Mouse (Mus musculus): ENCODE measurements around the gene Kin.

Gene Kin

DNA sequence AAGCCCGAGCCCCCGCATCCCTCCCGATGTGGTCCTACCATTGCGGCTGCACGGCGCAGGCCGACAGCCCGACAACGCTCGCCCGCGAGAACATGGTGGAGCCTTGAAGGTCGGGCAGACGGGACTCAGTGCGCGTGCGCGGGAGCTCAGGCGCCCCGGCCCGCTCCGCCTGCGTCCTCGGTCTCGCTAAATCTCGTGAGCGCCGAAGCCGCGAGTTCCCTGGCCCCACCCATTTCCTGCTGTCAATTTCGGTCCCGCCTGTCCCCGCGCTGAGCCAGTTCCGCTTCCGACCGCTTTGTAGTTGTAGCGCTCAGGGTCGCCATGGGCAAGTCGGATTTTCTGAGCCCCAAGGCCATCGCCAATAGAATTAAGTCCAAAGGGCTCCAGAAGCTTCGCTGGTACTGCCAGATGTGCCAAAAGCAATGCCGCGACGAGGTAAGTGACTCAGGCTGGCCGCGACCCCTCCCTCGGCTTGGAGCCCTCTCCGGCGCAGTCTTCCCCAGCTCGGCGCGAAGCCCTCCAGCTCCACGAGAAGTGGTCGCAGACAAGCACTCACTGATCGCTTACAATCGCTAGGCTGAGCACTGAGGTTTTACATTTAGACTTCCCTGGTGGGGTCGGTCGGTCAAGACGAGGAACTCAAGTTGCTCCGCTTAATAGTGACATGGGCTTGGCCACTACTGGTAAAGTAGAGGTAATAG lies at the start of gene Kin, which contains the start of gene Atp5c1:
Gene Kin, plus strand, starts transcription at position 284 of the 701 bp plus-strand sequence.
Gene Atp5c1, minus strand, starts transcription at position 201 of the 701 bp plus-strand sequence.
- DNase-seq = peak; percentile 96

DNA sequence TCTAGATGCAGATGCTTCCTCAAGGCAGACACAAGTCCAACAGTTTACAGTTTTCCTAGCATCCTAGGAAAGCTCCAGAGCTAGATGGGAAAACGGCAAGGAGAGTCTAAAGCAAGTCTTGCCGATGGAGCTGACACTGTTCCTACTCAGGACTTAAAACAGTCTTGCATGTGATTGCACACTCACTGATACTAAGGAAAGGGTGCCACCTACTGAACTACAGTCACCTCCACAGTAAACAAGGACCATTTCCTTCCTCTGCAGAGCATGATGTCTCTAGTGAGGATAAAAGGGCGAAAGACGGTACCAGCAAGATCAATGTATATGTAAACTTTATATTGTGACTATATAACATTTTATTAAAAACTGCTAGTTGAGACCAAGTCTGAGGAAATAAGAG lies 46.7 kb upstream of the Kin start:
- no peak for DNase-seq

DNA sequence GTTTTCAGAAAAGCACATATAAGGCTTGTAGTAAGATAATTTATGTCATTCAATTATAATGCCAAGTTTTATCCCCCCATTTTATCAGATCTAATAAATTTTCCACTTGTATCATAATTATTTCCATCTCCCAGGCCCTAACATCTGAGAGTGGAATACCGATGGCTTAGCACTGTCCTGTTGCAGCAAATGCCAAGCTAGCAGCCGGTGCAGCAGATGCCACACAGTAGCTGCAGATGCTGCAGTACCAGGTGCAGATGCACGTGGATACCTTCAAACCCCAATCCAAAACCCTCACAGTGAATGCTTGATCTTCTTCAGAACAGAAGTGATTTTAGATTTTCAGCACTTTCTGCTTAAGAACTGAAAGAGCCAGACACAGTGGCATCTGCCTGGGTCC lies 45.4 kb upstream of the Kin start:
- no peak for DNase-seq

DNA sequence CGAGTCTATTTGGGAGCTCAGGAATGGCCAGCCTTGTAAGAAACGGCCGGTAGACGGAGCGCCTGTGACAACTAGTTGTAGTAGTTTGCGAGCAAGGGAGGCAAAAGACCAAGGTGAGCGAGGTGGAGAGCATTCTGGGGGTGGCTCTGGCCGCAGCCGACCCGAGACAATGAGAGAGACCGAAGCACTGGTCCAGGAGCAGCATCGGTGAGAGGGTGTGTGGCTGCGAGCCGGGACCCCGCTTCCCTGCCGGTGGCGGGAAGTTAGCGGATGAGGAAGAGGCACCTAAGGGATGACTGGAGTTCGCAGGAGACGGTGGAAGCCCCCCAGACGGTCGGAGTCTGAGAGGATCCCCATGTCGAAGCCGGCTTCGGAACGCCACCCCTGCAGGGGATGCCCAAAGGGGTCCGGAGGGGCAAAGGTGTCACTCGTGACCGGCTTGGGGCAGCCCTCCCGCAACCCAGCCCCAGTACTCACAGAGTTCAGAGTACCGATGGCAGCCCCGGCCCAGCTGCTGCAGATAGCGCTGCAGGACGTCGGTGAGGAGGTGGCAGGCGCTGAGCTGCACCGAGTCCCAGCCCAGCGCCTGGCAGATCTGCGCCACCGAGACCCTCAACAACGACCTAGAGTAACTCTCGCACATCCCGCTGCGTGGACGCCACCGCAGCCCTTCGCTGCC lies 32.5 kb upstream of the Kin start:
- peak; percentile 29 for DNase-seq

GRCm38 (mm10) chr2:10048461-10048860 lies 31.9 kb upstream of the Kin start, which contains the start of gene Taf3:
TSS of gene Taf3 (minus strand) at chr2:10048596.
- peak; percentile 93 for DNase-seq

- DNase-seq = no peak
Observed at GRCm38 (mm10) chr2:10049456-10049855, 30.9 kb upstream of the Kin start.

GRCm38 (mm10) chr2:10050878-10051277 lies 29.5 kb upstream of the Kin start:
- DNase-seq = no peak

DNA sequence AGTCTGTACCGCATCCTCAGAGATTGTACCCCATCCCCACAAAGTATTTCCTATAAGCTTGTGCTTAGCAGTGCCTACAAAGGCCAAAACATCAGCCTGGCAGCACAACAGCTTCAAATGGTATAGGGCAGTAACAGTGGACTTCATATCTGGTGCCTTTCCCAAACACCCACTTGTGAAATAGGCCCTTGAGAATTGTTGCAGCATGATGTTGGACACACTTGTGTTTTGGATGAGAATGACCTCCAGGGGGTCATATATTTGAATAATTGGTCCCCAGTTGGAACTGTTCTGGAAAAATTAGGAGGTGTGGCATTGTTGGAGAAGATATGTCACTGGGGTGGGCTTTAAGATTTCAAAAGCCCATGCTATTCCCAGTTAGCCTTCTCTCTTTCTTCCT lies 28.4 kb upstream of the Kin start:
- no peak for DNase-seq

DNA sequence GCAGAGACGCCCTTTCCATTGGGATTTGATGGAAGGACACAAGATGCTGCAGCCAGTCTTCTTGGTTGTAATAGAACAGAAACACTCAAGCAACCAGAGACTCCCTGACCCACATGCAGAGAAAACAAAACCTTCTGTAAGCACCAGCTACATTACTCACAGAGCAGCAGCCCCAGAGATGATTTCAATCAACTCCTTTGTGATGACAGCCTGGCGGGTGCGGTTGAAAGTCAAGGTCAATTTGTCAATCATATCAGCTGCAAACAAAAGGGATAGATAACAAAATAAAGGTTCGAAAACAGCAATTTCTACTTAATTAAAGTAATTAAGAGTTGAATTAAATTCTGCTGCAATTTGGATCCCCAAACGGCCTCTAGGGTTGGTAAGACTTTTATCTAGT lies 21.6 kb upstream of the Kin start:
- no peak for DNase-seq

DNA sequence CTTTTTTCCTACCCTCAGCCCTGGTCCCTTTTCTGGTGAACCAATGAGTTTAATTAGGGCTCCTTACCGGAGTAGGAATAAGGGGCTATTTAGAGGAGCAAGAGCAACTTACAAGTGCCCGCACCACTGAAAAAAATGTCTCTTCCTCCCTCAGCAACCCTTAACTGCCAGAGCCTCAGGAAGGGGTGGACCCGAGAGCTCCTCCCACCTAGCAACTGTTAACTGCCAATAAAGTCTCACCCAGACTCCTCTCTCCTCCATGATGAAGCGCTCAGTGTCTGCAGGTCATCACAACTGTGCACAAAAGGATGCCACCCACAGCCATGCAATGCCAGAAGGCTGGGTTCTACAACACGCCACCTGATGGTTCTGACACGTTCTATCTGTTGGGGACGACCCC lies 8.6 kb upstream of the Kin start:
- no peak for DNase-seq

DNA sequence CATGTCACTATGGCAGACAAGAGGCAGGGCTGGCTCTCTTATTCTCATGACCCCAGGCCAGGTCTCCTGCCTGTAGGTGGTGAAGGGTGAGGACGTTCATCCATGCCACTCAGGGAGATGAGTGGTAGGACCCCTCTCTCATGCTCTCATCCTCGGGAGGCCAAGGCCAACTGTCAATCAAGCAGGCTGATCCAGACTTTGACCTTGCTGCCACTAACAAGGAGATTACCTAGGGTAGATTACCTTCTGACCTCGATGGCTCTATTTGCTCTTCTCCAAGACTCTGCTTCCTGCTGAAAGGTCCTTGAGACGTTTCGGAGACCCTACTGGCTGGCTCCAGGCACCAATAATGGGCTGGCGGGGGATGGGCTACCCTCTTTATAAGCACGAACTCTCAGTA lies 5.9 kb upstream of the Kin start:
- DNase-seq = no peak

GRCm38 (mm10) chr2:10076675-10077074 lies 3.7 kb upstream of the Kin start:
- no peak for DNase-seq

DNA sequence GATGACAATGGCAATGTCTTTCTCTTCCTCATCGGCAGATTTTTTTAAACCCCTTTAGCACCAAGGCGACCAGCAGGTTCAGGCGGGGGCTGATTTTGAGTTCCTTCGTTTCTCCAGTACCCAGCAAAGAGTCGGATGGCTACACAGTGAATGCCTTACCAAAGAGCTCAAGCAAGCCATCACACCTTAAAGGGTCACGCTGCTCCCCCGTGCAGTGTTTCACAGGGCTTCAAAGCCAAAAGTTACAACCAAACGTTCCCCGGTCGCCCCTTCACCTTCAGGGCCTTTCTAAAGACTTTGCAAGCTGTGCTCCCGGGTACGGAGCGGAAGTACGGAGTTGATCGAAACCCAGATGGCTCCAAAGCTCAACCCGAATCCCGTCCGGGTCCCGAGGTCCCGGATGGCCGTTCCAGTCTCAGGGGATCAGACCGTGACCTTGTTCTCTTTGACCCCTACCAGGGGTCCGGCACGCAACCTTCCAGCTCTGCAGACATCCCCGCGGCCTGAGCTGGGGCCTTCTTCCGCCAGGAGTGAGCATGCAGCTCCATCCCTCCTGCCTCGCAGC lies 566 bp upstream of the Kin start:
- no peak for DNase-seq

DNA sequence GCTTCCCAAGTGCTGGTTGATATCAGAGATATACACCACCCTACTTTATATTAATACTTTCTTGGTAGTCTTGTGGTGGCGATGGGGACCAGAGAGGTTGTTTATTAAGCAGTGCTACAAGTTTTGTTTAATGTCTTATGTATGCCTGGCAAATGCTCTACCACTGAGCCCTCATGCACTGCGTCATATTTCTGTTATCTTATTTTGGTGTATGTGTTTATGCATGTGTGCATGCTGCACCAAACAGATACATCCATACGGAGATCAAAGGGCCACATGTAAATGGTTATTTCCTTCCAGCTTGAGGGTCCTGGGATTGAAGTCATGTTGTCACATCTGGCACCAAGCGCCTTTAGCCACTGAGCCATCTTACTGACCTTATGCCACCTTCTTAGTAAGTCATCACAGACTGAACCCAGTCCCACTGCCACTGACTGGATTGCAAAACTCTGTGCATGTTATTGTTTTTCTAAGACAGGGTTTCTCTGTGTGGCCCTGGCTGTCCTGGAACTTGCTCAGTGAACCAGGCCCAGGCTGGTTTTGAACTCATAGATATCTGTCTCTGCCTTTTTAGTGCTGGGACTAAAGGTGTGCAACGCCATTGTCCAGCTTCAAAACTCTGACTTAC lies 1.2 kb downstream of the Kin start:
- DNase-seq = no peak

DNA sequence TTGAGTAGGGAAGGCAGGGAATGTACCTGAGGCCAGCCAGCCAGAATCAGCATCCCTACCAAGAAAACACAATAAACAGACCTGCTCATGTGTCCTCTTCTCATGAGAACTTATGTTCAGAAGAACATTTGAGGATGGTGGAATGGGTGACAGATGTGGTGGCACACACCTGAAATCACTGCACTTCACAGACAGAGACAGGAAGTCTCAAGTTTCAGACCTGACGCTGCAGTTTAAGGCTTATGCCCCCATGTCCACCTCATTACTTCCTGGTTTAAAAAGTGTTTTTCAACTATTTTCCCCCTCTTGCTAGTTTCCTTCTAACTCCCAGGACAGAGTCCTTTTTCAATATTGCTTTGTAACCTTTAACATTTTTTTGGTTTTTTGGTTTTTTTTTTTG lies 2.3 kb downstream of the Kin start:
- no peak for DNase-seq

DNA sequence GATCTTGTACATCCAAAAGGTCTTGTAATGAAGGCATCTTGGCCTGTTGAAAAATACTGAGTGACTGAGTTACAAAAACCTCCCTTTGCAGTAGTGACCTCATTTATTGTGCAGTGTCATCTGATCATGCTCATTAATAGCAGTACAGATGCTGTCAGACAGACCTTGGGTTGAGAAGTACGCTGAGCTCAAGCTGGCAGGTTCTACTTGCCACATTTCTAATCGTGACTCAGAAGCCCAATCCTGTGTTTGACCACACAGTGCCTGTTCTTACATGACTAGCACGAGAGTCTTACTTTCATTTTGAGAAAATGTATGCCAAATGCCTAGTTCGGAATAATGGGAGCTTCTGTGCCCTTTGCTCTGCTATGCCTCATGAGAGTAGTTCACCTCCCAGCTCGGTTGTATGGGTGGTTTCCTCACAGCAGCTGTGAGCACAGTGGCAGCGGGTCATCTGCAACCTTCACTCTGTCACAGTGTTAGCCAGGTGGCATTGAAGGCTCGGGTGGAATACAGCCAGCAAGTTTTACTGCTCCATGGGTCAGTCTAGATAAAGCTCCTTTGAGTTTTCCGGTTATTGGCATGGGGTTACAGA lies 7.0 kb downstream of the Kin start:
- no peak for DNase-seq

GRCm38 (mm10) chr2:10094327-10095100 lies 14.1 kb downstream of the Kin start:
- no peak for DNase-seq

GRCm38 (mm10) chr2:10098598-10099215 lies 18.3 kb downstream of the Kin start:
- peak; percentile 79 for DNase-seq

GRCm38 (mm10) chr2:10100471-10100870 lies 20.1 kb downstream of the Kin start:
- DNase-seq = no peak

DNA sequence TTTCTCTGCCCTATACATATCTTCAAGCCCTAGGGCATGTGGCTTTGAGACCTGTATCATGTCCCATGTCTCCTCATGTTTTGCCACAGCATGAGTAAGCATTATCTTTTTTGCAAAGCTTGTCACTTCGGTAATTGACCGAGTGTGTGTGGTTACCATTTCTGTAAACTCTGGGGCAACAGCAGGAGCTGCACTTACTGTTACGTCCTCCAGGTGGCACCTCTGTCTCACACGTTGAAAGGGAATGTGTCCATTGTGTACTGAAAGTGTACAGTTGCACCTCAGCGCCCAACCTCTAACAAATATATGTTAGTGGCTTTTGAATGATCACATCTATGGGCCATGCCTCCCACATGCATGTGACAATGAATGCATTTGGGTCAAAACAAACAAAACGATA lies 20.8 kb downstream of the Kin start:
- peak; percentile 26 for DNase-seq

GRCm38 (mm10) chr2:10108535-10109189 lies 28.3 kb downstream of the Kin start:
- DNase-seq = no peak

GRCm38 (mm10) chr2:10118751-10119150 lies 38.4 kb downstream of the Kin start:
- no peak for DNase-seq
